Mouse (Mus musculus) heart, embryonic 15.5 days (tissue): Measurements from ENCODE around the gene Ddc. TPM values are rescaled to one million over a fixed set of nuclear protein-coding genes. Genes with fewer than 3 reads are reported as not detected.

ENCODE experiments used
- ATAC-seq: fragments of 200-750 bp; cut with Nextera tagmentation; replicated peaks from 2 replicates; pipeline ENCODE4 v1.8.0; 2017; ENCODE audit warnings: low read depth, moderate TSS enrichment; ENCODE audit not compliant: insufficient number of reproducible peaks, insufficient read depth, low FRiP score
- H3K27ac ChIP-seq: fragments of 300-500 bp; sonication (generic); 2 replicates; pipeline ENCODE4 v1.5.1; 2015; ENCODE audit warnings: mild to moderate bottlenecking, inconsistent platforms
- H3K27me3 ChIP-seq: fragments of 300-500 bp; sonication (generic); 2 replicates; pipeline ENCODE4 v1.6.1; 2015; ENCODE audit warnings: inconsistent platforms
- H3K36me3 ChIP-seq: fragments of 300-500 bp; sonication (generic); 2 replicates; pipeline ENCODE4 v1.6.1; 2015; ENCODE audit warnings: mild to moderate bottlenecking, inconsistent platforms
- H3K4me1 ChIP-seq: fragments of 300-500 bp; sonication (generic); replicated peaks from 2 replicates; pipeline ENCODE4 v1.6.1; 2015; ENCODE audit warnings: inconsistent platforms
- H3K4me2 ChIP-seq: fragments of 300-500 bp; sonication (generic); 2 replicates; pipeline ENCODE4 v1.6.1; 2015; ENCODE audit warnings: inconsistent platforms, mild to moderate bottlenecking, moderate library complexity
- H3K4me3 ChIP-seq: fragments of 300-500 bp; sonication (generic); 2 replicates; pipeline ENCODE4 v1.5.1; 2015; ENCODE audit warnings: mild to moderate bottlenecking, inconsistent platforms
- H3K9ac ChIP-seq: fragments of 300-500 bp; sonication (generic); 2 replicates; pipeline ENCODE4 v1.6.1; 2015; ENCODE audit warnings: mild to moderate bottlenecking, inconsistent platforms
- H3K9me3 ChIP-seq: fragments of 300-500 bp; sonication (generic); replicated peaks from 2 replicates; pipeline ENCODE4 v1.6.1; 2016; ENCODE audit warnings: inconsistent platforms
- WGBS: fragments of 180-500 bp; shearing (Covaris S2); methylation state at CpG from one replicate; pipeline ENCODE4 v1.1.7; 2015; ENCODE audit warnings: mixed read lengths; 5-methylcytosine and 5-hydroxymethylcytosine counted together
- polyA plus RNA-seq: library from polyadenylated mRNA; unstranded; fragments of >200 nt; fragmentation: Nextera tagmentation; extraction: Ambion mirVana; gene quantifications from 2 replicates; pipeline ENCODE4 v1.2.1, GENCODE M21; 2015

Ddc gene
- polyA plus RNA-seq, 1 experiment from 2014 or later = 115 TPM

- peaks cover 25% of the 10 kb centered on the region for H3K4me1 ChIP-seq
- peak; percentile 94 for ATAC-seq
- H3K36me3 ChIP-seq = no peaks in the 10 kb centered on the region
- 12% methylated on average over 5 of the region's 5 CpGs for WGBS
- H3K9ac ChIP-seq = no peak overlapping the region
- H3K9me3 ChIP-seq = no peaks in the 10 kb centered on the region
- H3K27me3 ChIP-seq = no peaks in the 10 kb centered on the region
- no peak overlapping the region for H3K4me2 ChIP-seq
- no peak overlapping the region for H3K4me3 ChIP-seq
- peak overlapping the region; percentile 85 for H3K27ac ChIP-seq
Measured at GRCm38 (mm10) chr11:11901509-11901908, 3.6 kb upstream of the Ddc start.

- peaks cover 25% of the 10 kb centered on the region for H3K4me1 ChIP-seq
- no peak for ATAC-seq
- no peaks in the 10 kb centered on the region for H3K9me3 ChIP-seq
- no peaks in the 10 kb centered on the region for H3K27me3 ChIP-seq
- H3K27ac ChIP-seq = 0 out of 2 replicates have a peak overlapping the region, but pooled peaks have one; percentile 43
- no peak overlapping the region for H3K4me3 ChIP-seq
- H3K9ac ChIP-seq = no peak overlapping the region
- WGBS = 88% methylated on average over 3 of the region's 3 CpGs
- no peak overlapping the region for H3K4me2 ChIP-seq
- H3K36me3 ChIP-seq = no peaks in the 10 kb centered on the region
Measured at GRCm38 (mm10) chr11:11898496-11898895, 552 bp upstream of the Ddc start.

DNA sequence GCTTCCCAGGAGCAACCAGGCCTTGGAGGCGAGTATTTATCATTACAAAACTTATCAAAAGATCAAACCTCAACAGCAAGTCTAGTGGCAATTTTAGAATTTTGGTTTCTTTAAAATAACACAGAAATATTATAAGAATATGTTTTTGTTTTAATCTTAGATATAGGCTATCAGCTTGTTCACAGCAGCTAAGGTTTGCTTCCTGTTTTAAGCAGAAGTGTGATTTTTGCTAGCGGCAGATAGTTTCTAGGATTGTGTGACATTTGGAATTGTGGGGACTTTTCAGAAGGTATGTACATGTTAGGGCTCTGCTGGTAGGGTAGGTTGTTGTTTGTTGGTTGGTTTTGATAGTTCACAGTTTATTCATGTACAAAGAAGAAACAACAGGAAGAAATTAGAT is 2.5 kb downstream of the Ddc start:
- no peak overlapping the region for H3K4me3 ChIP-seq
- 93% methylated on average over 2 of the region's 2 CpGs for WGBS
- no peaks in the 10 kb centered on the region for H3K9me3 ChIP-seq
- no peaks in the 10 kb centered on the region for H3K27me3 ChIP-seq
- H3K27ac ChIP-seq = no peak overlapping the region
- peaks cover 16% of the 10 kb centered on the region for H3K4me1 ChIP-seq
- no peak for ATAC-seq
- H3K36me3 ChIP-seq = no peaks in the 10 kb centered on the region
- H3K9ac ChIP-seq = no peak overlapping the region
- no peak overlapping the region for H3K4me2 ChIP-seq

GRCm38 (mm10) chr11:11893769-11894168 is 4.2 kb downstream of the Ddc start:
- WGBS = 84% methylated on average over 1 of the region's 1 CpGs
- Histone ChIP-seq H3K9me3 (no peaks in the 10 kb centered on the region), H3K4me2 (no peak overlapping the region), H3K4me1 (peaks cover 17% of the 10 kb centered on the region), H3K27me3 (no peaks in the 10 kb centered on the region), H3K4me3 (no peak overlapping the region), H3K27ac (no peak overlapping the region), H3K36me3 (no peaks in the 10 kb centered on the region), H3K9ac (no peak overlapping the region)
- no peak for ATAC-seq

GRCm38 (mm10) chr11:11892993-11893602 is 4.8 kb downstream of the Ddc start:
- no peak overlapping the region for H3K4me3 ChIP-seq
- no peak overlapping the region for H3K9ac ChIP-seq
- H3K4me1 ChIP-seq = peaks cover 10% of the 10 kb centered on the region; the same call in 1 of the 2 replicates
- 64% methylated on average over 10 of the region's 10 CpGs for WGBS
- H3K9me3 ChIP-seq = no peaks in the 10 kb centered on the region
- ATAC-seq = no peak
- H3K4me2 ChIP-seq = no peak overlapping the region
- peak overlapping the region; percentile 22 for H3K27ac ChIP-seq
- no peaks in the 10 kb centered on the region for H3K36me3 ChIP-seq
- no peaks in the 10 kb centered on the region for H3K27me3 ChIP-seq

DNA sequence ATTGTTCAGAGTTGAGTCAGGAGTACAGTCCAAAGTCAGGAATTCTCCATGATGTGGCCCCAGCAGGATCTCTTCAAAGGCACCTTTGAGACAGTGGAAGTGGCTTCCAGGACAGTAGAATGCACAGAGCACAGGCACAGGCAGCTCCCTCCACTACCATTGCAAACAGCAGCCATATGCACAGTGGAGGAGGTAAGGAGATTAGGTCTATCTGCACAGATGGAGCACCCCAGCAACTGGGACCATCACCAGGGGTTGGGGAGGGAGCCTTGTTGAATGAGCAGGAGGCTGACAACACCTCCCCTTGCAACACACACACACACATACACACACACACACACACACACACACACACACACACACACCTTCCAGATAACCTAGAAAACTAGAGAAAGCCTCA is 6.1 kb downstream of the Ddc start:
- no peak overlapping the region for H3K27ac ChIP-seq
- no peaks in the 10 kb centered on the region for H3K27me3 ChIP-seq
- no peaks in the 10 kb centered on the region for H3K9me3 ChIP-seq
- H3K4me1 ChIP-seq = peaks cover 5% of the 10 kb centered on the region; the same call in 1 of the 2 replicates
- no peak for ATAC-seq
- H3K36me3 ChIP-seq = no peaks in the 10 kb centered on the region
- no peak overlapping the region for H3K4me3 ChIP-seq
- no peak overlapping the region for H3K9ac ChIP-seq
- no peak overlapping the region for H3K4me2 ChIP-seq

DNA sequence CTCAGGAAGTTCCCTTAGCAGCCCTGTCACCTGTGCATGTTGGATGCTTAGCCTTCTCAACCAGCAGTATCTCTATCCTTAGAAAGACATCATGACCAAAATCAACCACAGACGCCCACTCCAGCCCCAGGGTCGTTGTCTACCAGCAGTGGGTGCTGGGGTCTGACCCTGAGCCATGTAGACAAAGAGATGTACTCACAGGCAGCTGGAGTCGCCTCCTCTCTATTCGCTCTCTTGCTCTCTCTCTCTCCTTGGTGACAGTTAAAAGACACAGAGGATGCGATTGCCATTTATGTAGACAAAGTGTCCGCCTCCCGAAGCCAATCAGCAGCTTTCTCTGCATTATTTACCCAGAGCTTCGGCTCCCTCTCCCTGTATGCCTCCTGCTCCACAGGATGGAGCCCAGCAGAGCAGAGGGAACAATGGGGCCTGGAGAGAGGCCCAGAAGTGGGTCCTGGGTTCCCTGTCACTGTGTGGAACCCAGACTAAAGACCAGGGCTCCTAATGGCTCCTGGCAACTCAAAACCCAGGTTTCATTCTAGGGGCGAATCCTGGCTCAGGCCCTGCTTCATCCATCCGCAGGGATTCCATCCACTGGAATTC is 7.7 kb downstream of the Ddc start:
- Histone ChIP-seq H3K9me3 (no peaks in the 10 kb centered on the region), H3K9ac (no peak overlapping the region), H3K36me3 (no peaks in the 10 kb centered on the region), H3K27me3 (no peaks in the 10 kb centered on the region), H3K4me2 (no peak overlapping the region), H3K4me3 (peak overlapping the region; percentile 27), H3K4me1 (peaks cover 16% of the 10 kb centered on the region), H3K27ac (peak overlapping the region; percentile 54)
- WGBS = 75% methylated on average over 10 of the region's 10 CpGs
- ATAC-seq = 0 out of 2 replicates have a peak, but pooled peaks have one; percentile 18

- H3K9ac ChIP-seq = peak overlapping the region; percentile 39
- no peaks in the 10 kb centered on the region for H3K36me3 ChIP-seq
- H3K27me3 ChIP-seq = no peaks in the 10 kb centered on the region
- H3K9me3 ChIP-seq = no peaks in the 10 kb centered on the region
- no peak overlapping the region for H3K4me2 ChIP-seq
- WGBS = 77% methylated on average over 3 of the region's 3 CpGs
- H3K4me3 ChIP-seq = peak overlapping the region; percentile 26
- peak overlapping the region; percentile 59 for H3K27ac ChIP-seq
- ATAC-seq = no peak
- peaks cover 25% of the 10 kb centered on the region for H3K4me1 ChIP-seq
Measured at GRCm38 (mm10) chr11:11888727-11889126, 9.2 kb downstream of the Ddc start.

DNA sequence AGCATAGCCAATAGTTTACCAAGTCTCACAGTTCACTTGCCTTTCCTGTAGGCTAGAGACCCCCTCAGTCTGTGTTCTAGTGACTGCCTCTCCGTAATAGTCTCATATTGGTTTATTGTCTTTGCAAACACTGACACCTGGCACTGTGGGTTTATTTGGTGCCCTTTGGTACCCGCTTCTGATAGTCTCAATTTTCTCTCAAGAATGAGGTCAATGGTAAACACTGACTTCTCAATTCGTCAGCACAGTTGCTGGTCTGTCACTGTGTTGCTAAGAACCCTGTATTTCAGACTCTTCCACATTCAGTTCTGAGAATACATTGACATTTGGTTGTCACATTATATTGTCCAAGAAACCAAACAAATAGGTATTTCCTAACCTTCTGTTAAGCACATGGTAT is 9.9 kb downstream of the Ddc start:
- Histone ChIP-seq H3K4me2 (no peak overlapping the region), H3K27ac (peak overlapping the region; percentile 59; the same call in 1 of the 2 replicates), H3K9me3 (no peaks in the 10 kb centered on the region), H3K9ac (no peak overlapping the region; the same call in 1 of the 2 replicates), H3K4me1 (peaks cover 25% of the 10 kb centered on the region), H3K36me3 (no peaks in the 10 kb centered on the region), H3K4me3 (peak overlapping the region; percentile 26), H3K27me3 (no peaks in the 10 kb centered on the region)
- ATAC-seq = no peak
- WGBS = 83% methylated on average over 3 of the region's 3 CpGs

DNA sequence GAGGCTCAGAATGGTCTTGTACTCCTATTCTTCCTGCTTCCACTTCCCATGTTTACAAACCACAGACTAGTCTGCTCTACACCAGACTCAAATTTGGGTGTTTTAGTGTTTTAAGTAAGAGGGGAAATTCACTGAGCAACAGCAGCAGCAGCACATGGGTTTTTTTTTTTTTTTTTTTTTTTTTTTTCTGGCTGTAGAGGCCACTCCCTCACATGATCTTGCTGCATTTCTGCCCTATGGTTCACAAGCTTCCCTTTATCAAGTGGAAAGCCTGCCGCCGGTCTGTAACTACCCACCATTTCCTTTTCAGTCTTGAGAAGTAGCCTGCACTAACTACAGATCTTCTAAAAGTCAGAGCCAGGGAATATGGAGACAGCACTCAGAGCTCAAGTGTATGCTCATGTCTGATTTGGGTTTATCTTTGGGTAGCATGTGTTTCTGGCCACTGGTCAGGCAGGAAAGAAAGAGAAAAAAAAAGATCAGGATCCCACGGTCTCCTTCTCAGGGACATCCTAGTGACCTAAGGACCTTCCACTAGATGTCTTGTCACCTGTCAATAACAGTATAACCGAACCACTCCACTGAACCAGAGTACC is 11.4 kb downstream of the Ddc start:
- Histone ChIP-seq H3K4me2 (0 out of 2 replicates have a peak overlapping the region, but pooled peaks have one; percentile 7), H3K9ac (peak overlapping the region; percentile 20; the same call in 1 of the 2 replicates)
- WGBS = 33% methylated on average over 4 of the region's 4 CpGs

GRCm38 (mm10) chr11:11885921-11886320 is 12.0 kb downstream of the Ddc start:
- ATAC-seq = no peak
- Histone ChIP-seq H3K27me3 (no peaks in the 10 kb centered on the region), H3K4me2 (no peak overlapping the region), H3K9me3 (no peaks in the 10 kb centered on the region), H3K9ac (no peak overlapping the region), H3K4me3 (no peak overlapping the region), H3K4me1 (peaks cover 35% of the 10 kb centered on the region), H3K27ac (peak overlapping the region; percentile 94; the same call in 1 of the 2 replicates), H3K36me3 (no peaks in the 10 kb centered on the region)
- WGBS = 20% methylated on average over 3 of the region's 3 CpGs

More for the DNA sequence above, 11.4 kb downstream of the Ddc start:
- ATAC-seq = no peak
- Histone ChIP-seq H3K4me1 (peaks cover 30% of the 10 kb centered on the region), H3K27ac (peak overlapping the region; percentile 74), H3K9me3 (no peaks in the 10 kb centered on the region), H3K36me3 (no peaks in the 10 kb centered on the region), H3K4me3 (no peak overlapping the region; the same call in 1 of the 2 replicates), H3K27me3 (no peaks in the 10 kb centered on the region)
